Mouse (Mus musculus): ENCODE measurements around the gene Hist1h2ai. TPM values are rescaled to one million over a fixed set of nuclear protein-coding genes. Genes with fewer than 3 reads are reported as not detected.
"Not testable (repeated sequence)": the region's sequence is repeated elsewhere in the genome, so short reads cannot be mapped to it uniquely, and the experiment has no call there.

Hist1h2ai gene
- polyA plus RNA-seq, 1 experiment, result 37.9 TPM

GRCm38 (mm10) chr13:21722993-21723836 lies 7.0 kb downstream of the Hist1h2ai start:
- peaks cover 48% of the 10 kb centered on the region for H3K4me1 ChIP-seq (ENCODE audit: control insufficient read depth)
- no peaks in the 10 kb centered on the region for H3K9me3 ChIP-seq (ENCODE audit: control insufficient read depth, low read length)
- H3K4me3 ChIP-seq (replicated peaks), result peak overlapping the region; percentile 69
- TF ChIP-seq GATA1 (IDR thresholded peaks at IDR 0.05; ENCODE audit: low read length) (no peak), TAL1 (IDR thresholded peaks at IDR 0.05; ENCODE audit: low read length) (no peak)
- H3K36me3 ChIP-seq (ENCODE audit: control insufficient read depth), result no peaks in the 10 kb centered on the region; the same call in 1 of the 2 replicates
- no peaks in the 10 kb centered on the region for H3K27me3 ChIP-seq (ENCODE audit: control insufficient read depth)

GRCm38 (mm10) chr13:21727948-21728572 lies 11.8 kb downstream of the Hist1h2ai start:
- no peaks in the 10 kb centered on the region for H3K27me3 ChIP-seq (ENCODE audit: control insufficient read depth)
- TF ChIP-seq GATA1 (IDR thresholded peaks at IDR 0.05; ENCODE audit: low read length) (no peak), TAL1 (IDR thresholded peaks at IDR 0.05; ENCODE audit: low read length) (no peak)
- no peaks in the 10 kb centered on the region for H3K9me3 ChIP-seq (ENCODE audit: control insufficient read depth, low read length)
- peaks cover 13% of the 10 kb centered on the region for H3K4me1 ChIP-seq (ENCODE audit: control insufficient read depth)
- H3K36me3 ChIP-seq (ENCODE audit: control insufficient read depth), result no peaks in the 10 kb centered on the region
- no peak overlapping the region for H3K4me3 ChIP-seq (replicated peaks)

GRCm38 (mm10) chr13:21729544-21729943 lies 13.3 kb downstream of the Hist1h2ai start:
- H3K36me3 ChIP-seq (ENCODE audit: control insufficient read depth), result no peaks in the 10 kb centered on the region
- H3K9me3 ChIP-seq (ENCODE audit: control insufficient read depth, low read length), result no peaks in the 10 kb centered on the region
- peaks cover 21% of the 10 kb centered on the region for H3K4me1 ChIP-seq (ENCODE audit: control insufficient read depth)
- no peak for TF ChIP-seq TAL1 (IDR thresholded peaks at IDR 0.05; ENCODE audit: low read length)
- no peak for TF ChIP-seq GATA1 (IDR thresholded peaks at IDR 0.05; ENCODE audit: low read length)
- no peak overlapping the region for H3K4me3 ChIP-seq (replicated peaks)
- H3K27me3 ChIP-seq (ENCODE audit: control insufficient read depth), result no peaks in the 10 kb centered on the region

- H3K9me3 ChIP-seq (ENCODE audit: control insufficient read depth, low read length), result no peaks in the 10 kb centered on the region
- no peaks in the 10 kb centered on the region for H3K36me3 ChIP-seq (ENCODE audit: control insufficient read depth)
- no peak overlapping the region for H3K4me3 ChIP-seq (replicated peaks)
- H3K27me3 ChIP-seq (ENCODE audit: control insufficient read depth), result no peaks in the 10 kb centered on the region
- H3K4me1 ChIP-seq (ENCODE audit: control insufficient read depth), result peaks cover 45% of the 10 kb centered on the region
- TF ChIP-seq GATA1 (IDR thresholded peaks at IDR 0.05; ENCODE audit: low read length) (no peak), TAL1 (IDR thresholded peaks at IDR 0.05; ENCODE audit: low read length) (no peak)
Observed at GRCm38 (mm10) chr13:21733466-21733865, 17.2 kb downstream of the Hist1h2ai start.

- TF ChIP-seq GATA1 (IDR thresholded peaks at IDR 0.05; ENCODE audit: low read length) (no peak), TAL1 (IDR thresholded peaks at IDR 0.05; ENCODE audit: low read length) (no peak)
- Histone ChIP-seq H3K9me3 (ENCODE audit: control insufficient read depth, low read length) (no peaks in the 10 kb centered on the region), H3K4me3 (replicated peaks) (peak overlapping the region; percentile 65), H3K27me3 (ENCODE audit: control insufficient read depth) (no peaks in the 10 kb centered on the region), H3K4me1 (ENCODE audit: control insufficient read depth) (peaks cover 49% of the 10 kb centered on the region), H3K36me3 (ENCODE audit: control insufficient read depth) (peaks cover 3% of the 10 kb centered on the region)
Observed at GRCm38 (mm10) chr13:21734010-21734905, 18.0 kb downstream of the Hist1h2ai start.

GRCm38 (mm10) chr13:21734906-21735767 lies 18.9 kb downstream of the Hist1h2ai start, which contains the start of gene Hist1h4j:
Gene Hist1h4j (plus strand): TSS chr13:21735064.
- H3K36me3 ChIP-seq (ENCODE audit: control insufficient read depth); H3K9me3 ChIP-seq (ENCODE audit: control insufficient read depth, low read length); H3K27me3 ChIP-seq (ENCODE audit: control insufficient read depth): not testable (repeated sequence)
- Histone ChIP-seq H3K4me3 (replicated peaks) (peak within 1 kb of the TSS; percentile 72), H3K4me1 (ENCODE audit: control insufficient read depth) (peaks cover 49% of the 10 kb centered on the region)

- H3K27me3 ChIP-seq (ENCODE audit: control insufficient read depth), result no peaks in the 10 kb centered on the region
- H3K36me3 ChIP-seq (ENCODE audit: control insufficient read depth), result peaks cover 42% of the 10 kb centered on the region
- TF ChIP-seq TAL1 (IDR thresholded peaks at IDR 0.05; ENCODE audit: low read length) (no peak), GATA1 (IDR thresholded peaks at IDR 0.05; ENCODE audit: low read length) (no peak)
- no peaks in the 10 kb centered on the region for H3K9me3 ChIP-seq (ENCODE audit: control insufficient read depth, low read length)
- H3K4me3 ChIP-seq (replicated peaks), result no peak overlapping the region
- peaks cover 37% of the 10 kb centered on the region for H3K4me1 ChIP-seq (ENCODE audit: control insufficient read depth)
Observed at GRCm38 (mm10) chr13:21745006-21745405, 28.8 kb downstream of the Hist1h2ai start.
